Mouse (Mus musculus): ENCODE data around the gene Eci1. TPM values are rescaled to one million over a fixed set of nuclear protein-coding genes. Genes with fewer than 3 reads are reported as not detected.
"Not testable (repeated sequence)": the region's sequence is repeated elsewhere in the genome, so short reads cannot be mapped to it uniquely, and the experiment has no call there.

Eci1 gene
- polyA plus RNA-seq, 1 experiment: 222 TPM

GRCm38 (mm10) chr17:24449507-24449906, 23.1 kb downstream of the Eci1 start:
- H3K27ac ChIP-seq (ENCODE audit: insufficient read depth, low read depth, low read length): no peak overlapping the region
- H3K27me3 ChIP-seq (replicated peaks; ENCODE audit: control insufficient read depth, insufficient read depth, low read length): no peaks in the 10 kb centered on the region
- H3K36me3 ChIP-seq (ENCODE audit: control insufficient read depth, insufficient read depth, low read length): peaks cover 2% of the 10 kb centered on the region; the same call in 1 of the 2 replicates
- H3K4me1 ChIP-seq (ENCODE audit: control insufficient read depth, insufficient read depth, low read length): peaks cover 11% of the 10 kb centered on the region; the same call in 1 of the 2 replicates
- 98% methylated on average over 6 of the region's 6 CpGs for WGBS
- no peak for DNase-seq
- TF ChIP-seq POLR2A (IDR thresholded peaks at IDR 0.05; ENCODE audit: low read depth, low read length): no peak
- no peak for TF ChIP-seq CTCF (conservative IDR thresholded peaks at IDR 0.05; ENCODE audit: insufficient read depth, insufficient read length, low read depth, low read length)
- no peak overlapping the region for H3K4me3 ChIP-seq (ENCODE audit: insufficient read depth, low read depth, low read length)

DNA sequence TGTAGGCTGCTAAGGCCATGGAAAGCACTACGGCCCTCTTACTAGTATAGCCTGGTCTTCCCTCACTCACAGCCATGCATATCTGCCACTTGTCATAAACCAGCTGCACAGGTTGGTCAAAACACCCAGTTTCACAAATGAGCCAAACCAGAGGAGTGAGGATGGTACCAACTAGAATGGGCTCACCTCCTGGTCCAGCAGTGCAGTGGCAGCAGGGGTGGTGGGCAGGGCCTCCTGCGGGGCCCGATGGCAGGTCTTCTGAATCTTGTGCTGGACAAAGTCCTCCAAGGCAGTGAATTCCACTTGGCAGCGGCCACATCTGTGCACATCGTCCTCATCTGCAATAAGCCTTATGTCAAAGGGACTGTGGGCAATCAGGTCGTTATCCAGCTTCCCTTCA, 24.8 kb downstream of the Eci1 start:
- peaks cover 2% of the 10 kb centered on the region; the same call in 1 of the 2 replicates for H3K36me3 ChIP-seq (ENCODE audit: control insufficient read depth, insufficient read depth, low read length)
- no peak for DNase-seq
- peaks cover 11% of the 10 kb centered on the region; the same call in 1 of the 2 replicates for H3K4me1 ChIP-seq (ENCODE audit: control insufficient read depth, insufficient read depth, low read length)
- TF ChIP-seq POLR2A (IDR thresholded peaks at IDR 0.05; ENCODE audit: low read depth, low read length): no peak
- no peak for TF ChIP-seq CTCF (conservative IDR thresholded peaks at IDR 0.05; ENCODE audit: insufficient read depth, insufficient read length, low read depth, low read length)
- no peaks in the 10 kb centered on the region for H3K27me3 ChIP-seq (replicated peaks; ENCODE audit: control insufficient read depth, insufficient read depth, low read length)
- 76% methylated on average over 6 of the region's 6 CpGs for WGBS
- no peak overlapping the region for H3K4me3 ChIP-seq (ENCODE audit: insufficient read depth, low read depth, low read length)
- no peak overlapping the region for H3K27ac ChIP-seq (ENCODE audit: insufficient read depth, low read depth, low read length)

- Histone ChIP-seq H3K4me1 (ENCODE audit: control insufficient read depth, insufficient read depth, low read length) (peaks cover 11% of the 10 kb centered on the region; the same call in 1 of the 2 replicates), H3K36me3 (ENCODE audit: control insufficient read depth, insufficient read depth, low read length) (peaks cover 2% of the 10 kb centered on the region; the same call in 1 of the 2 replicates), H3K27ac (ENCODE audit: insufficient read depth, low read depth, low read length) (no peak overlapping the region), H3K27me3 (replicated peaks; ENCODE audit: control insufficient read depth, insufficient read depth, low read length) (no peaks in the 10 kb centered on the region), H3K4me3 (ENCODE audit: insufficient read depth, low read depth, low read length) (no peak overlapping the region)
- TF ChIP-seq POLR2A (IDR thresholded peaks at IDR 0.05; ENCODE audit: low read depth, low read length) (no peak), CTCF (conservative IDR thresholded peaks at IDR 0.05; ENCODE audit: insufficient read depth, insufficient read length, low read depth, low read length) (no peak)
- 31% methylated on average over 2 of the region's 2 CpGs for WGBS
- peak; percentile 67 for DNase-seq
Observed at GRCm38 (mm10) chr17:24453372-24453771, 26.9 kb downstream of the Eci1 start.

- 2% methylated on average over 14 of the region's 14 CpGs for WGBS
- Histone ChIP-seq H3K27ac (ENCODE audit: insufficient read depth, low read depth, low read length) (peak overlapping the region; percentile 95), H3K36me3 (ENCODE audit: control insufficient read depth, insufficient read depth, low read length) (peaks cover 2% of the 10 kb centered on the region; the same call in 1 of the 2 replicates), H3K4me1 (ENCODE audit: control insufficient read depth, insufficient read depth, low read length) (peaks cover 11% of the 10 kb centered on the region; the same call in 1 of the 2 replicates), H3K4me3 (ENCODE audit: insufficient read depth, low read depth, low read length) (peak overlapping the region; percentile 89), H3K27me3 (replicated peaks; ENCODE audit: control insufficient read depth, insufficient read depth, low read length) (no peaks in the 10 kb centered on the region)
- DNase-seq: no peak
- TF ChIP-seq POLR2A (IDR thresholded peaks at IDR 0.05; ENCODE audit: low read depth, low read length) (no peak), CTCF (conservative IDR thresholded peaks at IDR 0.05; ENCODE audit: insufficient read depth, insufficient read length, low read depth, low read length) (no peak)
Observed at GRCm38 (mm10) chr17:24454218-24454755, 27.8 kb downstream of the Eci1 start.

DNA sequence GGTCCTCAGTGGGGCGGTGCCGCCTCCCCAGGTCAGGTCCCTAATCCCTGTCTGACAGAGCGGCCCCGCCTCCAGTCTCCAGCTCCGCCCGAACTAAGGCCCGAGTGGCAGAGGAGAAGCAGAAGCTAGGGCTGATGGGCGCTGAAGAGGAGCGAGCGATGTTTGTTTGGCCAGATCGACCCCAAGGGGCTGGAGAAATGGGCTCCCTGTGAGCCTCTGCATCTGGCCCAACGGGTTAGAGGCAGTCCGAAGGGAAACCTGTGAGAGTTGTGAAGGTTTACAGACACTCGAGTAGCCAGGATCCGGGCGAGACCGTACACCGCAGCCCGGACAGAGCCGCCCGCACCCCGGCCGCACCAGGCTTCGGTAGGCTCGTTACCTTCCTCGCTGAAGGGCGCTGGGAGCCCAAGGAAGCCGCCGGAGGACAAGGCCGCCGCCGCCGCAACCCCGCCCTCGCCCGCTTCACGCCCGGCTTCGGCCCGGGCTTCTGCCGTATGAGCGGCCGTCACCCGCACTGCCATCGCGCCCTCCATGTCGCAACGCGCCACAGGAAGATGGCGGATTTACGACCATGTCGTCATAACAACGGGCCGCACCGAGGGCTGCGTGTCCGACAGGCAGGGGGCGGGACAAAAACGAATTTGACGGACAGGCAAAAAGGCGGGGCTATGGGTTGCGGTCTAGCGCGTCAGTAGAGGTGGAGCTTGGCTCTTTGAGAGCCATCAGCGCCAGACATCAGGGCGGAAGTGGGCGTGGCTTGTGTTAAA, 28.5 kb downstream of the Eci1 start:
- Histone ChIP-seq H3K4me1 (ENCODE audit: control insufficient read depth, insufficient read depth, low read length) (peaks cover 11% of the 10 kb centered on the region; the same call in 1 of the 2 replicates), H3K36me3 (ENCODE audit: control insufficient read depth, insufficient read depth, low read length) (no peaks in the 10 kb centered on the region; the same call in 1 of the 2 replicates), H3K27ac (ENCODE audit: insufficient read depth, low read depth, low read length) (peak overlapping the region; percentile 95), H3K4me3 (ENCODE audit: insufficient read depth, low read depth, low read length) (peak overlapping the region; percentile 89), H3K27me3 (replicated peaks; ENCODE audit: control insufficient read depth, insufficient read depth, low read length) (no peaks in the 10 kb centered on the region)
- TF ChIP-seq CTCF (conservative IDR thresholded peaks at IDR 0.05; ENCODE audit: insufficient read depth, insufficient read length, low read depth, low read length) (no peak), POLR2A (IDR thresholded peaks at IDR 0.05; ENCODE audit: low read depth, low read length) (peak; percentile 92)
- under 1% methylated on average over 67 of the region's 67 CpGs for WGBS
- peak; percentile 100 for DNase-seq

GRCm38 (mm10) chr17:24455523-24456206, 29.2 kb downstream of the Eci1 start:
- DNase-seq; H3K4me3 ChIP-seq (ENCODE audit: insufficient read depth, low read depth, low read length); H3K27me3 ChIP-seq (replicated peaks; ENCODE audit: control insufficient read depth, insufficient read depth, low read length); H3K36me3 ChIP-seq (ENCODE audit: control insufficient read depth, insufficient read depth, low read length): not testable (repeated sequence)
- H3K4me1 ChIP-seq (ENCODE audit: control insufficient read depth, insufficient read depth, low read length): peaks cover 11% of the 10 kb centered on the region; the same call in 1 of the 2 replicates
- 38% methylated on average over 10 of the region's 10 CpGs for WGBS
- peak overlapping the region; percentile 30; the same call in 1 of the 2 replicates for H3K27ac ChIP-seq (ENCODE audit: insufficient read depth, low read depth, low read length)

DNA sequence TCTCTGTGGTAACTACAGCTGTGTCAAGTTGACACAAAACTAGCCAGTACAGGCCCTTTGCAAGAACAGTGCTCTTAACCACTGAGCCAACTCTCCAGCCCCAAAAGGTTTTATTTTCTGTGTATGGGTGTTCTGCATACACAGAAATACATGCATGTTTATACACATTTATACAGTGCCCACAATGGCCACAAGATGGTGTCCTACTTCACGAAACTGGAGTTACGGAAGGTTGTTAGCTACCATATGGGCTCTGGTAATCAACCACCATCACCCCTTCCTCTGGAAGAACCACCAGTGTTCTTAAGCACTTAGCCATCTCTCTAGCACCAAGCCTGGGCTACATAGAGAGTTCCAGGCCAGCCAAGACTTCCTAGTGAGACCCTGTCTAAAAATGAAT, 35.1 kb downstream of the Eci1 start:
- Histone ChIP-seq H3K4me3 (ENCODE audit: insufficient read depth, low read depth, low read length) (no peak overlapping the region), H3K27ac (ENCODE audit: insufficient read depth, low read depth, low read length) (no peak overlapping the region), H3K4me1 (ENCODE audit: control insufficient read depth, insufficient read depth, low read length) (peaks cover 2% of the 10 kb centered on the region; the same call in 1 of the 2 replicates), H3K36me3 (ENCODE audit: control insufficient read depth, insufficient read depth, low read length) (no peaks in the 10 kb centered on the region), H3K27me3 (replicated peaks; ENCODE audit: control insufficient read depth, insufficient read depth, low read length) (no peaks in the 10 kb centered on the region)
- WGBS: 64% methylated on average over 2 of the region's 2 CpGs
- TF ChIP-seq CTCF (conservative IDR thresholded peaks at IDR 0.05; ENCODE audit: insufficient read depth, insufficient read length, low read depth, low read length) (peak; percentile 40), POLR2A (IDR thresholded peaks at IDR 0.05; ENCODE audit: low read depth, low read length) (no peak)
- peak; percentile 51 for DNase-seq
